Mouse (Mus musculus) megakaryocyte, embryonic 14.5 days (primary cell): Measurements from ENCODE around the gene Copz2.

Experiments
- FLI1 ChIP-seq: IDR thresholded peaks from 2 replicates; pipeline ENCODE4 v1.6.1; 2012; ENCODE audit warnings: low read length, inconsistent platforms, mixed read lengths
- GATA1 ChIP-seq: IDR thresholded peaks from 3 replicates; pipeline ENCODE4 v1.6.1; 2012; ENCODE audit warnings: mixed read lengths, low read length, inconsistent platforms, borderline replicate concordance

DNA sequence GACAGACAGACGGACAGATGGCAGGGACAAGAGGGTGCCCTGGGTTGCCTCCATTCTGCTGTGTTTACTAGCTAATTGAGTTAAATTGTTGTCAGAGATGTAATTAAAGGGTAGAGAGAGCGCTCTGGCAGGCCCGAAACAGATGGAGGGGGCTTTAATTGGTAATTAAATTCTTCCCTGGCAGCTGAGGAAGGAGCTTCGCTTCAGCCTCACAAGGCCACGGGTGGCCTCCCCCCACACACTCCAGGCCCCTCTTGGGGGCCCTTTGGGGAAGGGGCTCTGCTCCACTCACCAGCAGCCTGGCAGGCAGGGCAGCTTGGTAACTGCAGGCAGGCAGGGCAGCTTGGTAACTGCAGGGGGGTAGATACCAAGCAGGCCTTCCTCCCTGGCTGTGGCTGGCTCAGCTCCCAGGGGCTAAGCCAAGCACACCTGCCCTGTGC, 36.3 kb downstream of the Copz2 start:
- no peak for TF ChIP-seq GATA1
- no peak for TF ChIP-seq FLI1
